Mouse (Mus musculus) cerebellum, adult 2 months (tissue): ENCODE data around the gene Rnf128.

Experiments used
- CTCF ChIP-seq: fragments of 200-500 bp; IDR thresholded peaks from 2 replicates; pipeline ENCODE4 v1.5.1; 2011; ENCODE audit warnings: low read depth, mild to moderate bottlenecking, control low read depth, low read length, moderate library complexity, borderline replicate concordance; ENCODE audit not compliant: insufficient read depth
- POLR2A ChIP-seq: fragments of 200-500 bp; IDR thresholded peaks from 2 replicates; pipeline ENCODE4 v1.6.1; 2011; ENCODE audit warnings: low read length, control low read depth, borderline replicate concordance; ENCODE audit not compliant: insufficient read depth

GRCm38 (mm10) chrX:139543726-139544125 is 19.4 kb upstream of the Rnf128 start:
- TF ChIP-seq CTCF: no peak
- no peak for TF ChIP-seq POLR2A
